Mouse (Mus musculus): Measurements from ENCODE around the gene Trim27.

Trim27 gene

DNA sequence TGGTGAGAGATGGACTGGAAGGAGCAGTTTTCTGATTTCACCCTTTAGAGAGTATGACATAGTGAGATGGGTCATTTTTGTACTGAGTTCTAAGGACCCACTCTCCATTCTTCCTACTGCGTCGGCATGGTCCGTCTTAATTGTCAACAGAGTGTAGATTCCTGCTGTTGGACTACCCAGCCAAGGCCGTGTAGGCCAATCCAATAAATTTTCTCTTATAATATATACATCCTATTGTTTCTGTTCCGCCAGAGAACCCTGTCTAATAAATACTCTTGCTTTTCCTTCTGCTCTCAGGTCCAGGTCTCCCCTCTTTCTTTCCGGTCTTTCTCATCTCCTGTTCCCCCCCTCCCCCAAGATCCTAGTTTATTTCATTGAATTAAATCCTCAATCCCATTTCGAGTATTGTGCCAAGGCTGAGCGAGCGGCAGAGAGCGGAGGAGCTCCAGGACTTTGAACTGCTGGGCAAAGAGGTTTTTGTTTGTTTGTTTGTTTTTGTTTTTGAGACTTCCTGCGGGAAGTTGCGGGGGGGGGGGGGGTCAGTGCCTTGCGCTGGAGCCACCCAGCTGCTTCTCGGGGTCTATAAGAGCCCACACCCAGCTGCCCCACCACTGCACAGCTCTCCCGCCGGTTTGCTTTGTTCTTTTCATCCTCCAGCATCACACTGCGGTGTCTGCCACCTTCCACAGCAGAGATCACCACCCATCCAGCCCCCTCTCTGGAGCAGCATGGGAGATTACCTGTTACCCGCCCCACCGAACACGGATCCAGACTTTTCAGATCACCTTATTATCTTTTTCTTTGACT, 42.6 kb downstream of the Trim27 start:
- no peak for DNase-seq (ENCODE audit: low read depth, low spot score)

DNA sequence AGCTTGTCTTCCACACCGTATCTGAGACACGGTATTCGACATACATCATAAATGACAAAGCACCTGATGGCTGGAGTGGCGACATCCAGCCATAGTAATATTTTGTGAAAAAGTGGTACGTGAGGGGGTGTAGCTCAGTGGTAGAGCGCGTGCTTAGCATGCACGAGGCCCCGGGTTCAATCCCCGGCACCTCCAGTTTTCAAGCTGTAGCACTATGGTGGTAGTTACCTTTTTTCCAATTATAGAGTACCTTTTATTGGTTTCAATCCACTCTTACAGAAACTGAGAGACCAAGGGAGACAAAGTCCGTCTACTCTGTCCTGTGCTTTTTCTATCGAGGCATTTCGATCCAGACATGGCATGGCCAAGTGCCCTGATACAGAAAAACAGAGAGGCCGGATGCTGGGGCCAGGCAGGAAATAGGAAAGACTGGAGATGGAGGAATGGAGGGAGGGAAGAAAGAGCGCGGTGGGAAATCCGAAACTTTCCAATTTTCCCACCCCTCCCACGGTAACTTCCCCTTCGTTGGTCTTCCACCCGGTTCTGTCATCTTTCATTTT, 43.3 kb downstream of the Trim27 start:
- DNase-seq (ENCODE audit: low read depth, low spot score): peak; percentile 56

DNA sequence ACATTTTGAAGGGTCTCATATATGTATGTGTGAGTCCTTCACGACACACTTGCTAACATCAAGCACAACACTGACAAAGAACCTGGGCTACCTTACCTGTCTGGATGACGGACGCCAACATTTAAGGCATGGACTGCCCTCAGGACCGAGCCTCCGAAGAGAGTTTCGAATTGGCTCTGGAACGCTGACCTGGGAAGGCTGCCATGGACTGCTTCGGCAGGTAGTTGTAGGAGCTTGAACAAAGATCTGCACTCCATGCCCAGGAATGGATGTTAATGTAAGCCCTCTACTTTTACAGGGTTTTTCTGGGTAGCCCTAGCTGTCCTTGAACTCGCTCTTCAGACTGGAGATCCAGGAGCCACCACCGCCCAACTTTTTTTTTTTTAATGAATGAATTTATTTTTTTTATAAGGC, 44.0 kb downstream of the Trim27 start:
- no peak for DNase-seq (ENCODE audit: low read depth, low spot score)

- no peak for DNase-seq (ENCODE audit: low read depth, low spot score)
Measured at GRCm38 (mm10) chr13:21224376-21224775, 45.1 kb downstream of the Trim27 start.

DNA sequence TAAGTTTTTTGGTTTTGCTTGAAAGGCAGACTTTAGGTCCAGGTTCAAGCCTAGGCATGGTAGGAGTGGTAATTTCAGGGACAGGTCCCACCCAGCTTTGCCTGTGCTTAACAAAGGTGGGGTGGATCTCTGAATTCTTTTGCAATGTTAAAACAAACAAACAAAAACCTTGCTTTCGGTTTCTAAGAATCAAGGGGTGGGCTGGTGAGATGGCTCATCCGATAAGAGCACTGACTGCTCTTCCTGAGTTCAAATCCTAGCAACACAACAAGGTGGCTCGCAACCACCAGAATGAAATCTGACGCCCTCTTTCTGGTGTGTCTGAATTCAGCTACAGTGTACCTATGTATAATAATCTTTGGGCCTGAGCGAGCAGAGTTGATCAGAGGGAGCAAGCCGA, 46.0 kb downstream of the Trim27 start:
- no peak for DNase-seq (ENCODE audit: low read depth, low spot score)

- no peak for DNase-seq (ENCODE audit: low read depth, low spot score)
Measured at GRCm38 (mm10) chr13:21226031-21226430, 46.8 kb downstream of the Trim27 start.

GRCm38 (mm10) chr13:21233732-21234705, 54.8 kb downstream of the Trim27 start:
- DNase-seq (ENCODE audit: low read depth, low spot score): peak; percentile 36

- no peak for DNase-seq (ENCODE audit: low read depth, low spot score)
Measured at GRCm38 (mm10) chr13:21236714-21237113, 57.5 kb downstream of the Trim27 start.

GRCm38 (mm10) chr13:21237161-21237560, 57.9 kb downstream of the Trim27 start:
- DNase-seq (ENCODE audit: low read depth, low spot score): no peak

DNA sequence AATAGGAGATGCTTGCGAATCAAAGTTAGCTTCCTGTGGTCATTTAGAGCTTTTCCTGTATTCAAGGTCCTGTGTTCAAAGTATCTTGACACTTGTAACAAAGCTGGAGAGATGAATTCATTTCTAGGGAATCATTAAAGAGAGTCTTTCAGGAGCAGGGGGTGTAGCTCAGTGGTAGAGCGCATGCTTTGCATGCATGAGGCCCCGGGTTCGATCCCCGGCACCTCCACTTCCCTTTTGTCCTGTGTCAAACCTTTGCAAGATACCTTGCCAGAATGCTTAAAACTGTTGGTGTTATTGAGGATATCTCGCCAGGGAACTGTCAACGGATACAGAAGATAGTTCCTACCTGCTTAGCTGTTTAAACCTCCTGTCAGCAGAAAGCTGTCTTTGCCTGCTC, 61.5 kb downstream of the Trim27 start:
- no peak for DNase-seq (ENCODE audit: low read depth, low spot score)

DNA sequence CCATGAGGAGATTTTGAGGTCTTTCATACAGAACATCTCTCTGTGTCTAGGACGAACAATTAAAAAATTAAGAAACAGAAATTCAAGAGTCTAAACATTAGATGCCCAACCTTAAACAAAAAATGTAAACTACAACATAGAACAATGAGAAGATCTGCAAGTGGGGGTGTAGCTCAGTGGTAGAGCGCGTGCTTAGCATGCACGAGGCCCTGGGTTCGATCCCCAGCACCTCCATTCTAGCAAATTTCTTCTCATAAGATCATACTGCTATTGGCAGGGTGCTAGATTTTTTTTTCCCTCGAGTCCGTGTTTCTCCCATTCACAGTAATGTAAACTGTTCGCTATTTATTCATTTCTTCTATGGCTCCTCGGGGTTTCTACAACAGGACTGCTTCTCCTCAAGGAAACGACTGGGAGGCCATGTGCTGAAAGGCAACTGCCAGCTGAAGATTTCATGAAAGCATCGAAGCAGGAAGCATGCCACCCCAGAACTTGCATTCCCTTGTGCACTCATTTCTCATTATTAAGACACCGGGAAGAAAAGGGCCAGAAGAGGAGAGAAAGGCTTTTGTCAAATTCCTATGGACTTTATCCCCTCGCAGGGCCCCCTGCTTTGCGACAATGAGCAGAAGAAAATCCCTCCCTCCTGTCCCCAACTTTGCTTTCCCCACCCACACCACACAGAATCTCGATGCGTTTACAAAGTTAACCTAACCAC, 63.3 kb downstream of the Trim27 start:
- DNase-seq (ENCODE audit: low read depth, low spot score): no peak

GRCm38 (mm10) chr13:21243196-21243595, 64.0 kb downstream of the Trim27 start:
- no peak for DNase-seq (ENCODE audit: low read depth, low spot score)

DNA sequence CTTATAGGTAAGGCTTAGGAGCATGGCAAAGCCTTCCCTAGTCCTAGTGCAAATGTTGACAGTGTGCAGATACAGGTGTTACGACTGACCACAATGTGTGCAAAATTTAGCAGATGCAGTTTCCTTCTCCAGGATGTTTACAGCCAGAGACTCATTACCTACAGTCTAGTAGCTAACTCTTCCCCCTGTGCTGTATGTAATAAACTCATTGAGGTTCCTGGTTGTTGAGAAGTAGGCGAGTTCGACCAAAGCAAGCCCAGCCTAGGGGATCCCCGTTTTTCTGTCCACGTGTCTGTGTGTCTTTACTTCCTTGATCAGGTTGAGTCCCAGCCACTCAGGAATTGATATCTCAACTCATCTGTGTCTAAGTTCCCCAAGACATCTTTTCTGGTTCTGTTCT, 64.8 kb downstream of the Trim27 start:
- DNase-seq (ENCODE audit: low read depth, low spot score): no peak
